Mouse (Mus musculus) forebrain, embryonic 14.5 days (tissue): ENCODE results near the gene Rnf11. TPM values are rescaled to one million over a fixed set of nuclear protein-coding genes. Genes with fewer than 3 reads are reported as not detected.
A peak's percentile ranks its signal among the peaks of the same experiment; 100 is the strongest.

Experiments used
- ATAC-seq: fragments of 200-750 bp; cut with Nextera tagmentation; 2 replicates; pipeline ENCODE4 v1.8.0; 2017; ENCODE audit warnings: mild to moderate bottlenecking, moderate library complexity
- DNase-seq: peaks from one replicate; pipeline ENCODE4 v3.0.0-alpha.2; 2015; ENCODE audit warnings: low spot score
- H3K27ac ChIP-seq: fragments of 300-500 bp; sonication (generic); 2 replicates; pipeline ENCODE4 v1.5.1; 2014; ENCODE audit warnings: low read depth, mild to moderate bottlenecking, control low read depth, low read length, moderate library complexity
- H3K27me3 ChIP-seq: fragments of 300-500 bp; sonication (generic); replicated peaks from 2 replicates; pipeline ENCODE4 v1.6.1; 2014; ENCODE audit warnings: low read length, control low read depth, mixed read lengths; ENCODE audit not compliant: control insufficient read depth, insufficient read depth
- H3K36me3 ChIP-seq: fragments of 300-500 bp; sonication (generic); 2 replicates; pipeline ENCODE4 v1.6.1; 2014; ENCODE audit warnings: low read length, control low read depth; ENCODE audit not compliant: control insufficient read depth, insufficient read depth
- H3K4me1 ChIP-seq: fragments of 300-500 bp; sonication (generic); 2 replicates; pipeline ENCODE4 v1.6.1; 2014; ENCODE audit warnings: antibody characterized with exemption, low read length, control low read depth; ENCODE audit not compliant: control insufficient read depth, insufficient read depth
- H3K4me2 ChIP-seq: fragments of 300-500 bp; sonication (generic); 2 replicates; pipeline ENCODE4 v1.6.1; 2014; ENCODE audit warnings: mild to moderate bottlenecking, control low read depth, low read length
- H3K4me3 ChIP-seq: fragments of 300-500 bp; sonication (generic); 2 replicates; pipeline ENCODE4 v1.5.1; 2014; ENCODE audit warnings: low read depth, low read length, control low read depth
- H3K9ac ChIP-seq: fragments of 300-500 bp; sonication (generic); 2 replicates; pipeline ENCODE4 v1.6.1; 2014; ENCODE audit warnings: mild to moderate bottlenecking, low read length, control low read depth, moderate library complexity
- H3K9me3 ChIP-seq: fragments of 300-500 bp; sonication (generic); replicated peaks from 2 replicates; pipeline ENCODE4 v1.6.1; 2016; ENCODE audit warnings: low read length, control low read depth, mixed read lengths; ENCODE audit not compliant: control insufficient read depth
- WGBS: fragments of 180-500 bp; shearing (Covaris S2); extraction: QIAGEN DNeasy Blood & Tissue Kit; methylation state at CpG from one replicate; pipeline ENCODE4 v1.1.7; 2014; 5-methylcytosine and 5-hydroxymethylcytosine counted together
- polyA plus RNA-seq: library from polyadenylated mRNA; unstranded; fragments of >200 nt; fragmentation: Nextera tagmentation; extraction: Ambion mirVana; gene quantifications from 2 replicates; pipeline ENCODE4 v1.2.1, GENCODE M21; 2014

The Rnf11 gene
- polyA plus RNA-seq = 69.4 and 74.1 TPM in 2 replicates

- 80% methylated on average over 3 of the region's 3 CpGs for WGBS
- H3K27me3 ChIP-seq = no peaks in the 10 kb centered on the region
- H3K9ac ChIP-seq = no peak within 1 kb of the TSS
- no peak within 1 kb of the TSS for H3K27ac ChIP-seq
- ATAC-seq = no peak
- H3K4me3 ChIP-seq = no peak within 1 kb of the TSS
- H3K9me3 ChIP-seq = no peaks in the 10 kb centered on the region
- no peak within 1 kb of the TSS for H3K4me2 ChIP-seq
- H3K36me3 ChIP-seq = no peaks in the 10 kb centered on the region
- DNase-seq = no peak
- no peaks in the 10 kb centered on the region for H3K4me1 ChIP-seq
Measured at GRCm38 (mm10) chr4:109484621-109485020, at the start of gene Rnf11. Gene Rnf11 (minus strand): TSS chr4:109484728.

GRCm38 (mm10) chr4:109531111-109531510, 46.6 kb upstream of the Rnf11 start, which contains the start of gene 4930522H14Rik:
Gene 4930522H14Rik (minus strand): TSS chr4:109531297.
- no peak within 1 kb of the TSS for H3K9ac ChIP-seq
- no peaks in the 10 kb centered on the region for H3K27me3 ChIP-seq
- 96% methylated on average over 2 of the region's 2 CpGs for WGBS
- no peak within 1 kb of the TSS for H3K4me2 ChIP-seq
- no peak within 1 kb of the TSS for H3K27ac ChIP-seq
- no peaks in the 10 kb centered on the region for H3K4me1 ChIP-seq
- DNase-seq (no peak), ATAC-seq (no peak)
- H3K9me3 ChIP-seq = no peaks in the 10 kb centered on the region
- H3K4me3 ChIP-seq = no peak within 1 kb of the TSS
- no peaks in the 10 kb centered on the region for H3K36me3 ChIP-seq

- Histone ChIP-seq H3K36me3 (no peaks in the 10 kb centered on the region), H3K4me3 (no peak overlapping the region), H3K27me3 (no peaks in the 10 kb centered on the region), H3K4me1 (no peaks in the 10 kb centered on the region), H3K27ac (no peak overlapping the region), H3K9ac (no peak overlapping the region), H3K4me2 (no peak overlapping the region), H3K9me3 (no peaks in the 10 kb centered on the region)
- ATAC-seq (no peak), DNase-seq (peak; percentile 2)
- 14% methylated on average over 15 of the region's 15 CpGs for WGBS
Measured at GRCm38 (mm10) chr4:109530245-109530816, 45.8 kb upstream of the Rnf11 start.

DNA sequence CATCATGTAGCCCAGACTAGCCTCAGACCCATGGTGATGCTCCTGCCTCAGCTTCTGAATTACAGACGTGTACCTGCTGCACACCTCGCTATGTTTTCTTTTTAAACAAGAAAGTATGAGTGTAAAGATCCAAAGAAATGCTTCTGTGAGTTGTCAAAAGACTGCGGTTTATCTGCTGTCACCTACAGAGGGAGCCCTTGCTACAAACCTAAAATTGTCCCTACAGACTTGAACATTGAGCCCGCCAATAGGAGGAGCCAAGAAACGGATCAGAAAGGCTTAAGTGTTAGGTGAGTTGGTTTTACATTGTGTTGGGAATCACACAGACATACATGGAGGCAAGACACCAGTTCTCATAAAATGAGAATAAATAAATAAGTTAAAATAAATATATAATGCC, 20.4 kb upstream of the Rnf11 start:
- DNase-seq = peak; percentile 81
- Histone ChIP-seq H3K27me3 (no peaks in the 10 kb centered on the region), H3K36me3 (no peaks in the 10 kb centered on the region), H3K4me1 (no peaks in the 10 kb centered on the region), H3K4me3 (no peak overlapping the region), H3K27ac (no peak overlapping the region), H3K9ac (no peak overlapping the region), H3K9me3 (no peaks in the 10 kb centered on the region), H3K4me2 (no peak overlapping the region)
- peak; percentile 40; the same call in 1 of the 2 replicates for ATAC-seq
- 4% methylated on average over 5 of the region's 5 CpGs for WGBS

GRCm38 (mm10) chr4:109498476-109498875, 13.9 kb upstream of the Rnf11 start:
- Histone ChIP-seq H3K9ac (no peak overlapping the region), H3K4me1 (no peaks in the 10 kb centered on the region), H3K4me2 (no peak overlapping the region), H3K4me3 (no peak overlapping the region), H3K27me3 (no peaks in the 10 kb centered on the region), H3K9me3 (no peaks in the 10 kb centered on the region), H3K27ac (no peak overlapping the region), H3K36me3 (no peaks in the 10 kb centered on the region)
- DNase-seq (no peak), ATAC-seq (no peak)
- WGBS = 91% methylated on average over 11 of the region's 11 CpGs

DNA sequence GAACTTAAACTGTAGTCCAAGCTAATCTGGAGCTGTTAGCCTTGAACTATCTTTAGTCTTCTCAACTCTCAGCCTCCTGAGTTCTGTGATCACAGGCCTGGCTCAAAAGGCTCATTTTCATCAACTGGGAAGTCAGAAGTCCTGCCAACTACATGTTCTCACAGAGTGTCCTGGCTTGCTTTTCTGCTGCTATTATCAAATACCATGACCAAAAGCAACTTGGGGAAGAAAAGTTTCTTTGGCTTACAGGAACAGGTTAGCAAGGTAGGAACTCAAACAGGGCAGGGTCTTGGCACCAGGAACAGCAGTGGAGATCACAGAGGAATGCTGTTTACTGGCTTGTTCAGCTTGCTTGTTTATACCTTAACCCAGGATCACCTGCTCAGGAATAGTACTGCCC, 9.1 kb upstream of the Rnf11 start:
- no peak for DNase-seq
- ATAC-seq = no peak

DNA sequence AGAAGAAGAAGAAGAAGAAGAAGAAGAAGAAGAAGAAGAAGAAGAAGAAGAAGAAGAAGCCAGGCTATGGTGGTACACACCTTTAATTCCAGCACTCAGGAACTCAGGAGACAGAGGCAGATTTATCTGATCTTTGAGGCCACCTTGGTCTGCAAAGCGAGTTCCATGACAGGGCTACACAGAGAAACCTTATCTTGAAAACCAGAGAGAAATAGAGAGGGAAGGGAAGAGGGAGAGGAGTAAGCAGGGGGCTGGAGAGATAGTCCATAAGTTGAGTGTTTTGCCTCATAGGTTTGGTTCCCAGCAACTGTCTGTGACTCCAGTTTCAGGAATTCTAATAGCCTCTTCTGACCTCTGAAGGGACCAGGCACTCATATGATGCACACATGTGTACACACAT, 4.3 kb upstream of the Rnf11 start:
- Histone ChIP-seq H3K9ac (no peak overlapping the region), H3K27me3 (no peaks in the 10 kb centered on the region), H3K4me3 (no peak overlapping the region), H3K27ac (no peak overlapping the region), H3K9me3 (no peaks in the 10 kb centered on the region), H3K4me2 (no peak overlapping the region), H3K4me1 (no peaks in the 10 kb centered on the region), H3K36me3 (no peaks in the 10 kb centered on the region)
- no peak for ATAC-seq
- DNase-seq = no peak
- WGBS = 69% methylated on average over 1 of the region's 1 CpGs

More for the DNA sequence above, 9.1 kb upstream of the Rnf11 start:
- H3K4me2 ChIP-seq = no peak overlapping the region
- no peaks in the 10 kb centered on the region for H3K36me3 ChIP-seq
- no peaks in the 10 kb centered on the region for H3K9me3 ChIP-seq
- H3K9ac ChIP-seq = no peak overlapping the region
- H3K4me1 ChIP-seq = no peaks in the 10 kb centered on the region
- no peaks in the 10 kb centered on the region for H3K27me3 ChIP-seq
- H3K27ac ChIP-seq = no peak overlapping the region
- H3K4me3 ChIP-seq = no peak overlapping the region

DNA sequence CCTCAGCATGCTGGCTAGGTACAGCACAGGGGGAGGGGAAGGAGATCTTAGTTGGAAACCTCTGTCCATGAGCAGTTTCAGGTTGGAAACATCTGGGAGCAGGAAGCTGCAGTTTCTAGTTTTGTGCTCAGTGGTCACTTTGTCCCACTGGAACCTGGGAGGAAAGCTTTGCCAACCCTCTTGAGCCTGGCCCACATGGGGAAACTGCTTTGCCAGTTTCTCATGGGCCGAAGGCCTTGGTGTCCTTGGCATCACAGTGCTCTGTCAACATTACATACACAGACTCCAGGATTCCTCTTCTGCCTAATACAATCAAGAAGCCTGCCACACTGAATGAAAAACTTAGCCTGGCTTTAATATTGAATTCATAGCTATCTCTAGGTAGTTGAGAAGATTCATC, 1.8 kb downstream of the Rnf11 start:
- 93% methylated on average over 1 of the region's 1 CpGs for WGBS

DNA sequence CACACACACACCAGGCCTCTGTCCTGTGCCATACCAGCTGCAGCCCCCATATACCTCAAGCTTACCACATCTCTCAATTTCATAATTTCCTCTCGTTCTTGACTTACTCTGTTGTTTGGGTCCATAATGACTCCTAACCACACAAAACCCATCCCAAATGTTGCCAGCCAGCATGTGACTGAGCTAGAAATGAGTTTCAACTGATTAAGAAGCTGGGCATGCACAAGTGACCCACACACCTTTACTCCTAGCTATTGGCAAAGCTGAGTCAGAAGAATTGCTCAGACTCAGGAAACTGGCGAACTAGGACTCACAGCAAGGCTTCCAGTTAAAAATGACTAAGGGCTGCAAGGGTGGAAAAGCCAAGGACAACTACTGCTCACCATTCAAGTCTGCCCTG, 3.1 kb downstream of the Rnf11 start:
- Histone ChIP-seq H3K4me3 (no peak overlapping the region), H3K27ac (no peak overlapping the region), H3K36me3 (no peaks in the 10 kb centered on the region), H3K4me1 (no peaks in the 10 kb centered on the region), H3K9me3 (no peaks in the 10 kb centered on the region), H3K4me2 (no peak overlapping the region), H3K27me3 (no peaks in the 10 kb centered on the region), H3K9ac (no peak overlapping the region)
- DNase-seq = no peak
- WGBS = 85% methylated on average over 2 of the region's 2 CpGs
- ATAC-seq = no peak

More for the DNA sequence above, 1.8 kb downstream of the Rnf11 start:
- no peaks in the 10 kb centered on the region for H3K36me3 ChIP-seq
- H3K4me1 ChIP-seq = no peaks in the 10 kb centered on the region
- ATAC-seq = no peak
- H3K27ac ChIP-seq = no peak overlapping the region
- DNase-seq = no peak
- no peak overlapping the region for H3K4me2 ChIP-seq
- no peak overlapping the region for H3K4me3 ChIP-seq
- no peaks in the 10 kb centered on the region for H3K27me3 ChIP-seq
- H3K9ac ChIP-seq = no peak overlapping the region
- H3K9me3 ChIP-seq = no peaks in the 10 kb centered on the region
